ENCODE assay signal across 9 mouse cellular contexts in genomic region chr7:72400056-72400455, GRCm38 (mm10).
A peak's percentile ranks its signal among the peaks of the same experiment; 100 is the strongest.
DNase-seq lines count a peak whose midpoint lies in the region; ATAC-seq and TF ChIP-seq lines count a peak whose summit lies in the region.
"Had no signal": no experiment of that assay in that cellular context is flagged by ENCODE, and none has a peak within 500 bp of the region (broad histone marks: within the 10 kb centered on the region; RNA-seq: fewer than 3 reads in every experiment).

No protein-coding gene starts in this region.

- intact Hi-C loops in left cerebral cortex, adult 2 months (cut with DNase I): loop anchor here (1.0 to 5.0 kb wide), 7 partner anchors 127 to 1247 kb away; no protein-coding TSS in a partner anchor

- ATAC-seq in forebrain, embryonic 11.5 days (replicated peaks; ENCODE audit: low FRiP score): no peak
- peak; percentile 48; the same call in 1 of the 2 replicates for ATAC-seq in hindbrain, embryonic 14.5 days (ENCODE audit: low FRiP score)
- ATAC-seq in midbrain, embryonic 15.5 days (replicated peaks): peak; percentile 48
- ATAC-seq in inflammation-experienced regulatory T-cells, adult 6 months: no peak

- H3K4me3 ChIP-seq in forebrain, embryonic 11.5 days (ENCODE audit: low read depth, low read length): no peak overlapping the region
- no peak overlapping the region for H3K4me3 ChIP-seq in hindbrain, embryonic 14.5 days (replicated peaks; ENCODE audit: low read length)
- no peak overlapping the region for H3K4me3 ChIP-seq in left cerebral cortex, adult 2 months
- H3K4me3 ChIP-seq in midbrain, embryonic 15.5 days: no peak overlapping the region
- H3K4me3 ChIP-seq: embryonic facial prominence, embryonic 12.5 days had no signal

- H3K27me3 ChIP-seq in forebrain, embryonic 11.5 days (ENCODE audit: control insufficient read depth, insufficient read depth, low read length): no peaks in the 10 kb centered on the region
- no peaks in the 10 kb centered on the region for H3K27me3 ChIP-seq in hindbrain, embryonic 14.5 days (ENCODE audit: control insufficient read depth, insufficient read depth, low read length)
- no peaks in the 10 kb centered on the region for H3K27me3 ChIP-seq in midbrain, embryonic 15.5 days (replicated peaks)
- H3K27me3 ChIP-seq: embryonic facial prominence, embryonic 12.5 days had no signal

- no peaks in the 10 kb centered on the region for H3K36me3 ChIP-seq in forebrain, embryonic 11.5 days (ENCODE audit: control insufficient read depth, insufficient read depth, low read length)
- H3K36me3 ChIP-seq in hindbrain, embryonic 14.5 days (replicated peaks; ENCODE audit: control insufficient read depth, insufficient read depth): no peaks in the 10 kb centered on the region
- no peaks in the 10 kb centered on the region for H3K36me3 ChIP-seq in midbrain, embryonic 15.5 days (replicated peaks)
- H3K36me3 ChIP-seq: embryonic facial prominence, embryonic 12.5 days had no signal

- no peaks in the 10 kb centered on the region for H3K9me3 ChIP-seq in forebrain, embryonic 11.5 days (ENCODE audit: control insufficient read depth, low read length)
- H3K9me3 ChIP-seq in hindbrain, embryonic 14.5 days (ENCODE audit: control insufficient read depth, low read length): no peaks in the 10 kb centered on the region
- no peaks in the 10 kb centered on the region for H3K9me3 ChIP-seq in midbrain, embryonic 15.5 days
- H3K9me3 ChIP-seq: embryonic facial prominence, embryonic 12.5 days had no signal

- H3K4me2 ChIP-seq in forebrain, embryonic 11.5 days (ENCODE audit: low read depth, low read length, severe bottlenecking): no peak overlapping the region
- H3K4me2 ChIP-seq in hindbrain, embryonic 14.5 days (replicated peaks): no peak overlapping the region
- no peak overlapping the region for H3K4me2 ChIP-seq in midbrain, embryonic 15.5 days
- H3K4me2 ChIP-seq: embryonic facial prominence, embryonic 12.5 days had no signal

- TF ChIP-seq CTCF in left cerebral cortex, adult 2 months (IDR thresholded peaks at IDR 0.05): peak; percentile 99

- no peak overlapping the region for H3K9ac ChIP-seq in forebrain, embryonic 11.5 days (ENCODE audit: low read length)
- H3K9ac ChIP-seq in hindbrain, embryonic 14.5 days: no peak overlapping the region
- no peak overlapping the region for H3K9ac ChIP-seq in midbrain, embryonic 15.5 days
- H3K9ac ChIP-seq: embryonic facial prominence, embryonic 12.5 days had no signal

- no peak overlapping the region for H3K27ac ChIP-seq in forebrain, embryonic 11.5 days (ENCODE audit: low read depth, low read length)
- no peak overlapping the region for H3K27ac ChIP-seq in hindbrain, embryonic 14.5 days
- no peak overlapping the region for H3K27ac ChIP-seq in left cerebral cortex, adult 2 months
- no peak overlapping the region for H3K27ac ChIP-seq in midbrain, embryonic 15.5 days
- H3K27ac ChIP-seq: embryonic facial prominence, embryonic 12.5 days had no signal

- DNase-seq in ovary, postnatal 10 days (ENCODE audit: low spot score): peak; percentile 10
- no peak for DNase-seq in ovary, adult 18-20 months (ENCODE audit: low spot score)
- DNase-seq in adrenal gland, postnatal 25 days: peak; percentile 20
- DNase-seq in forebrain, embryonic 11.5 days (ENCODE audit: low spot score): peak; percentile 57
- peak; percentile 88 for DNase-seq in hindbrain, embryonic 14.5 days (ENCODE audit: low spot score)
- DNase-seq in left cerebral cortex, adult 2 months (ENCODE audit: extremely low spot score in 1 of 2, low spot score in 2 of 2): peak; percentile 53 to 57

- no peaks in the 10 kb centered on the region for H3K4me1 ChIP-seq in forebrain, embryonic 11.5 days (replicated peaks; ENCODE audit: control insufficient read depth, insufficient read depth, low read length)
- H3K4me1 ChIP-seq in hindbrain, embryonic 14.5 days (replicated peaks; ENCODE audit: control insufficient read depth, insufficient read depth, low read length): no peaks in the 10 kb centered on the region
- H3K4me1 ChIP-seq in midbrain, embryonic 15.5 days: no peaks in the 10 kb centered on the region
- H3K4me1 ChIP-seq: embryonic facial prominence, embryonic 12.5 days had no signal

Comparison
In these comparisons a context has a peak if more than half of its experiments do, and no peak if none do; other contexts are left out.
1. ATAC-seq: peak in hindbrain, embryonic 14.5 days (single experiment) and midbrain, embryonic 15.5 days (single experiment); none in forebrain, embryonic 11.5 days (single experiment) and inflammation-experienced regulatory T-cells, adult 6 months (single experiment).